Mouse (Mus musculus) limb, embryonic 11.5 days (tissue): Measurements from ENCODE around the gene Atp8a1. TPM values are rescaled to one million over a fixed set of nuclear protein-coding genes. Genes with fewer than 3 reads are reported as not detected.

Experiments used
- ATAC-seq: fragments of 200-750 bp; cut with Nextera tagmentation; 2 replicates; pipeline ENCODE4 v1.8.0; 2017; ENCODE audit warnings: low read depth; ENCODE audit not compliant: insufficient number of reproducible peaks, low FRiP score, low TSS enrichment
- DNase-seq: peaks from one replicate; pipeline ENCODE4 v3.0.0-alpha.2; 2015; ENCODE audit warnings: low spot score
- H3K27ac ChIP-seq: fragments of 300-500 bp; sonication (generic); replicated peaks from 2 replicates; pipeline ENCODE4 v1.5.1; 2014; ENCODE audit warnings: low read depth, mild to moderate bottlenecking, low read length
- H3K27me3 ChIP-seq: fragments of 300-500 bp; sonication (generic); 2 replicates; pipeline ENCODE4 v1.6.1; 2014; ENCODE audit warnings: mild to moderate bottlenecking, low read length, mixed read lengths; ENCODE audit not compliant: control insufficient read depth, insufficient read depth
- H3K36me3 ChIP-seq: fragments of 300-500 bp; sonication (generic); 2 replicates; pipeline ENCODE4 v1.6.1; 2014; ENCODE audit warnings: mild to moderate bottlenecking, low read length, moderate library complexity, mixed read lengths; ENCODE audit not compliant: control insufficient read depth, insufficient read depth
- H3K4me1 ChIP-seq: fragments of 300-500 bp; sonication (generic); 2 replicates; pipeline ENCODE4 v1.6.1; 2014; ENCODE audit warnings: low read length, mixed read lengths; ENCODE audit not compliant: control insufficient read depth, insufficient read depth
- H3K4me2 ChIP-seq: fragments of 300-500 bp; sonication (generic); 2 replicates; pipeline ENCODE4 v1.6.1; 2014; ENCODE audit warnings: low read depth, mild to moderate bottlenecking, moderate library complexity; ENCODE audit not compliant: severe bottlenecking
- H3K4me3 ChIP-seq: fragments of 300-500 bp; sonication (generic); 2 replicates; pipeline ENCODE4 v1.5.1; 2014; ENCODE audit warnings: low read depth, low read length
- H3K9ac ChIP-seq: fragments of 300-500 bp; sonication (generic); 2 replicates; pipeline ENCODE4 v1.6.1; 2014; ENCODE audit warnings: mild to moderate bottlenecking, low read length
- H3K9me3 ChIP-seq: fragments of 300-500 bp; sonication (generic); 2 replicates; pipeline ENCODE4 v1.6.1; 2016; ENCODE audit warnings: low read length; ENCODE audit not compliant: control insufficient read depth
- WGBS: fragments of 180-500 bp; shearing (Covaris S2); extraction: QIAGEN DNeasy Blood & Tissue Kit; methylation state at CpG from one replicate; pipeline ENCODE4 v1.1.7; 2014; 5-methylcytosine and 5-hydroxymethylcytosine counted together
- polyA plus RNA-seq: library from polyadenylated mRNA; unstranded; fragments of >200 nt; fragmentation: Nextera tagmentation; extraction: Ambion mirVana; gene quantifications from 2 replicates; pipeline ENCODE4 v1.2.1, GENCODE M21; 2014

The Atp8a1 gene
- polyA plus RNA-seq, 1 experiment from 2014 or later, result 7.7 TPM

DNA sequence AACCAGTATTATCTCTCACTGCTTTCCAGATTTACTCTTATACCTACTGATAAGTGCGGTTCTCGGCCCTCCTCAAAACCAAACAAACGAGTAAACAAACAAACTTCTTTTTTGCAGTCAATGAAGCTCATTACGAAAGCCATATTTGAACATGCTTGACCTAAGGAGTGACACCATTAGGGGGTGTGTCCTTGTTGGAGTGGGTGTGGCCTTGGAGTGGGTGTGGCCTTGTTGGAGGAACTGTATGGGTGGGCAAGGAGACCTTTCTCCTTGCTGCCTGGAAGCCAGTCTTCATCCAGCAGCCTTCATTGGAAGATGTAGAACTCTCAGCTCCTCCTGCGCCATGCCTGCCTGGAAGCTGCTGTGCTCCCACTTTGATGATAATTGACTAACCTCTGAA is 13.4 kb downstream of the Atp8a1 start:
- 94% methylated on average over 5 of the region's 5 CpGs for WGBS
- Histone ChIP-seq H3K9ac (no peak overlapping the region), H3K4me1 (no peaks in the 10 kb centered on the region), H3K4me3 (no peak overlapping the region), H3K36me3 (no peaks in the 10 kb centered on the region), H3K4me2 (no peak overlapping the region), H3K27ac (no peak overlapping the region), H3K27me3 (no peaks in the 10 kb centered on the region), H3K9me3 (no peaks in the 10 kb centered on the region)
- ATAC-seq, result no peak
- no peak for DNase-seq

GRCm38 (mm10) chr5:67831293-67832147 is 15.7 kb downstream of the Atp8a1 start:
- ATAC-seq, result no peak
- no peak overlapping the region for H3K9ac ChIP-seq
- WGBS, result 82% methylated on average over 10 of the region's 10 CpGs

DNA sequence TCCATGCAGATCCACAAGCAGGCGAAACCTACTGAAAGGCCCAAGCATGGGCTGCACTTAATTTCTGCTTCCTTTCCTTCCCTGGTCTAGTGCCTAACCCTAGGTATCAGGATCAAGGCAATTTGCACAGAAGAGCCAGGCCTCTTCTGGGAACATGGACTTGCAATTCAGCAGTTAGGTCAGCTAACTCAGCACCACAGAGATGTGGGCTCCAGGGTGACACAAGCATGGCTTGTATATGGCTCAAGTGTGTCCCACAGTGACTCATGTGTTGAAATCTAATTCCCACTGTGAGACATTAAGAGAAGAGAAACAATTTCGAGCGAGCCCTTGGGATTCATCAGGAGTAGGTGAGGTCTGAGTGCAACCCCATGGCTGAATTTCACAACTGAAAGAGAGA is 18.9 kb downstream of the Atp8a1 start:
- H3K4me1 ChIP-seq, result no peaks in the 10 kb centered on the region
- H3K27ac ChIP-seq, result no peak overlapping the region
- WGBS, result 93% methylated on average over 3 of the region's 3 CpGs
- no peaks in the 10 kb centered on the region for H3K27me3 ChIP-seq
- no peak for DNase-seq
- H3K9me3 ChIP-seq, result no peaks in the 10 kb centered on the region
- no peak overlapping the region for H3K4me2 ChIP-seq
- H3K9ac ChIP-seq, result no peak overlapping the region
- H3K4me3 ChIP-seq, result no peak overlapping the region
- ATAC-seq, result no peak
- no peaks in the 10 kb centered on the region for H3K36me3 ChIP-seq

More at GRCm38 (mm10) chr5:67831293-67832147, 15.7 kb downstream of the Atp8a1 start:
- Histone ChIP-seq H3K27ac (no peak overlapping the region), H3K4me1 (no peaks in the 10 kb centered on the region), H3K4me2 (no peak overlapping the region), H3K9me3 (no peaks in the 10 kb centered on the region), H3K4me3 (no peak overlapping the region), H3K36me3 (no peaks in the 10 kb centered on the region), H3K27me3 (no peaks in the 10 kb centered on the region)
- peak; percentile 12 for DNase-seq

DNA sequence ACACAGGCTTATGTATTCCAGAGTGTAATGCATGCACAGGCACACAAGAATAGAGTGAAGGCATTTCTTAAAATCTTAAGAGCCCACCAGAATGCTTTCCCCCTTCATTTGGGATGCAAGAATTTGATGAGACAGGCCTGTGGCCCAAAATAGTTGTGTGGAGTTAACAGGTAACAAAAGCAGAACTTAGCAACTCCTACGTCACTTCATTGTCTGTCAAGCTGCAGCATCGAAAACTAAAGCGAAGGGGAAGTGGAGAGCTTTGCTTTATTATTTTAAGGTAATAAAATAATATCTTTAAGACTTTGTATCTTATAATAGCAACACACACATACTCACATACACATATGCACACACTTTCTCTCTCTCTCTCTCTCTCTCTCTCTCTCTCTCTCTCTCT is 20.3 kb downstream of the Atp8a1 start:
- Histone ChIP-seq H3K4me3 (no peak overlapping the region), H3K36me3 (no peaks in the 10 kb centered on the region), H3K4me2 (no peak overlapping the region), H3K9me3 (no peaks in the 10 kb centered on the region), H3K27ac (no peak overlapping the region), H3K9ac (no peak overlapping the region), H3K4me1 (no peaks in the 10 kb centered on the region), H3K27me3 (no peaks in the 10 kb centered on the region)
- 96% methylated on average over 3 of the region's 3 CpGs for WGBS
- ATAC-seq (no peak), DNase-seq (no peak)

- Histone ChIP-seq H3K4me3 (no peak overlapping the region), H3K9ac (no peak overlapping the region), H3K9me3 (no peaks in the 10 kb centered on the region), H3K36me3 (no peaks in the 10 kb centered on the region), H3K4me2 (no peak overlapping the region), H3K4me1 (no peaks in the 10 kb centered on the region), H3K27me3 (no peaks in the 10 kb centered on the region), H3K27ac (no peak overlapping the region)
- DNase-seq, result no peak
- ATAC-seq, result no peak
- WGBS, result 87% methylated on average over 9 of the region's 9 CpGs
Observed at GRCm38 (mm10) chr5:67826278-67826677, 21.0 kb downstream of the Atp8a1 start.

DNA sequence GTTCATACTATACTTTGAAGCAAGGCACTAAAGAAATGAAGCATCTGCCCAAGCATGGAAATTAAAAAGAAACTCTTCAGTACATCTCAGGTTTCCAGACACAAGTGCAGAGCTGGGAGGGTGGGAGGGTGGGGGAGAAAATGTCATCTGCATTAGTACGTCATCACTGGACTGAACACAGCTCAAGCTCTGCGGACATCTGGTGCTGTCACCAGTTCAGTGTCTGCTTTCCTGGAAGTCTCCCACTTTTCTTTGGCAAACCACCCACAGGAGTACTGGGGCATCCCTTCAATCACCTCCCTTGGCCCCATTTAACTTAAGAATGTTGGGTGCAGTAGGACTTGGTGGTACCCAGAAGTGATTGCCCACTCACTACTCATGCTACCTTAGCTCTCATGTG is 22.6 kb downstream of the Atp8a1 start:
- no peak overlapping the region for H3K9ac ChIP-seq
- H3K4me1 ChIP-seq, result no peaks in the 10 kb centered on the region
- ATAC-seq (no peak), DNase-seq (no peak)
- no peaks in the 10 kb centered on the region for H3K9me3 ChIP-seq
- H3K4me2 ChIP-seq, result no peak overlapping the region
- no peaks in the 10 kb centered on the region for H3K36me3 ChIP-seq
- H3K4me3 ChIP-seq, result no peak overlapping the region
- no peak overlapping the region for H3K27ac ChIP-seq
- WGBS, result 90% methylated on average over 2 of the region's 2 CpGs
- H3K27me3 ChIP-seq, result no peaks in the 10 kb centered on the region

GRCm38 (mm10) chr5:67823771-67824170 is 23.5 kb downstream of the Atp8a1 start:
- no peak for ATAC-seq
- no peak for DNase-seq
- Histone ChIP-seq H3K4me3 (no peak overlapping the region), H3K36me3 (no peaks in the 10 kb centered on the region), H3K4me1 (no peaks in the 10 kb centered on the region), H3K4me2 (no peak overlapping the region), H3K9me3 (no peaks in the 10 kb centered on the region), H3K9ac (no peak overlapping the region), H3K27me3 (no peaks in the 10 kb centered on the region), H3K27ac (no peak overlapping the region)
- WGBS, result 86% methylated on average over 5 of the region's 5 CpGs

GRCm38 (mm10) chr5:67822619-67823018 is 24.6 kb downstream of the Atp8a1 start:
- DNase-seq (no peak), ATAC-seq (no peak)
- no peak overlapping the region for H3K9ac ChIP-seq
- H3K27me3 ChIP-seq, result no peaks in the 10 kb centered on the region
- H3K4me3 ChIP-seq, result no peak overlapping the region
- no peak overlapping the region for H3K27ac ChIP-seq
- no peaks in the 10 kb centered on the region for H3K9me3 ChIP-seq
- no peaks in the 10 kb centered on the region for H3K36me3 ChIP-seq
- no peaks in the 10 kb centered on the region for H3K4me1 ChIP-seq
- 67% methylated on average over 6 of the region's 6 CpGs for WGBS
- H3K4me2 ChIP-seq, result no peak overlapping the region

- Histone ChIP-seq H3K4me1 (no peaks in the 10 kb centered on the region), H3K36me3 (no peaks in the 10 kb centered on the region), H3K4me3 (no peak overlapping the region), H3K27ac (no peak overlapping the region), H3K9me3 (no peaks in the 10 kb centered on the region), H3K4me2 (no peak overlapping the region), H3K27me3 (no peaks in the 10 kb centered on the region), H3K9ac (no peak overlapping the region)
- no peak for DNase-seq
- 87% methylated on average over 8 of the region's 8 CpGs for WGBS
- ATAC-seq, result no peak
Observed at GRCm38 (mm10) chr5:67821987-67822401, 25.2 kb downstream of the Atp8a1 start.
